Mouse (Mus musculus) intestine, embryonic 15.5 days (tissue): ENCODE measurements at regions not wholly inside any gene's neighbourhood (a gene's known extent, or its start where the extent isn't known, plus 50 kb on each side); places are given as distances from the start of the nearest gene placed in this dataset.

Experiments
- ATAC-seq: fragments of 200-750 bp; cut with Nextera tagmentation; 2 replicates; pipeline ENCODE4 v1.8.0; 2017; ENCODE audit warnings: moderate TSS enrichment, moderate library complexity
- H3K27ac ChIP-seq: fragments of 300-500 bp; sonication (generic); 2 replicates; pipeline ENCODE4 v1.5.1; 2015; ENCODE audit warnings: mild to moderate bottlenecking, inconsistent platforms
- H3K27me3 ChIP-seq: fragments of 300-500 bp; sonication (generic); replicated peaks from 2 replicates; pipeline ENCODE4 v1.6.1; 2015; ENCODE audit warnings: inconsistent platforms
- H3K36me3 ChIP-seq: fragments of 300-500 bp; sonication (generic); 2 replicates; pipeline ENCODE4 v1.6.1; 2015; ENCODE audit warnings: inconsistent platforms
- H3K4me1 ChIP-seq: fragments of 300-500 bp; sonication (generic); replicated peaks from 2 replicates; pipeline ENCODE4 v1.6.1; 2015; ENCODE audit warnings: inconsistent platforms
- H3K4me2 ChIP-seq: fragments of 300-500 bp; sonication (generic); replicated peaks from 2 replicates; pipeline ENCODE4 v1.6.1; 2015; ENCODE audit warnings: mild to moderate bottlenecking, inconsistent platforms
- H3K4me3 ChIP-seq: fragments of 300-500 bp; sonication (generic); replicated peaks from 2 replicates; pipeline ENCODE4 v1.5.1; 2015; ENCODE audit warnings: inconsistent platforms
- H3K9ac ChIP-seq: fragments of 300-500 bp; sonication (generic); 2 replicates; pipeline ENCODE4 v1.6.1; 2015; ENCODE audit warnings: inconsistent platforms
- H3K9me3 ChIP-seq: fragments of 300-500 bp; sonication (generic); 2 replicates; pipeline ENCODE4 v1.6.1; 2016; ENCODE audit warnings: inconsistent platforms
- WGBS: fragments of 180-500 bp; shearing (Covaris S2); methylation state at CpG from one replicate; pipeline ENCODE4 v1.1.7; 2015; 5-methylcytosine and 5-hydroxymethylcytosine counted together

DNA sequence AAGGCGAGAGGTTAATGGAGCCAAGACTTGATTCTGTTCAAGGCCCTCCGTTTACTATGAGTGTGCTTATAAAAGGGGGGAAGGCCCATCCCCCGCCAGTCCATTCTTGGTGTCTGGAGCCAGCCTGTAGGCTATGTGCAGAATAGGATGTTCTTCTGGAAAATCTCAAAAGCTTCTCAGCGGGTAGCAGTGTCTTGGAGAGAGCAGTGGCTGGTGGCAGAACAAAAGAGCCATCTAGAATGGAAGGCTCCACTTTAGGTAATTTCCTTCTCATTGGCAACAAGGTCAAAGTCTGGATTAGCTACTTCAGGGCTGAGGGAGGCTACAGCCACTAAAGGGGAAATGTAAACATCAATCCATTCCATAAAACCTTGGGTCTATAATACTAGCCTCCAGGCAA, 1150.8 kb upstream of the Ptprd start:
- Histone ChIP-seq H3K4me2 (no peak overlapping the region), H3K4me1 (no peaks in the 10 kb centered on the region), H3K9me3 (no peaks in the 10 kb centered on the region), H3K9ac (no peak overlapping the region), H3K36me3 (no peaks in the 10 kb centered on the region), H3K4me3 (no peak overlapping the region), H3K27ac (no peak overlapping the region), H3K27me3 (no peaks in the 10 kb centered on the region)
- ATAC-seq = no peak
- 70% methylated on average over 4 of the region's 4 CpGs for WGBS

DNA sequence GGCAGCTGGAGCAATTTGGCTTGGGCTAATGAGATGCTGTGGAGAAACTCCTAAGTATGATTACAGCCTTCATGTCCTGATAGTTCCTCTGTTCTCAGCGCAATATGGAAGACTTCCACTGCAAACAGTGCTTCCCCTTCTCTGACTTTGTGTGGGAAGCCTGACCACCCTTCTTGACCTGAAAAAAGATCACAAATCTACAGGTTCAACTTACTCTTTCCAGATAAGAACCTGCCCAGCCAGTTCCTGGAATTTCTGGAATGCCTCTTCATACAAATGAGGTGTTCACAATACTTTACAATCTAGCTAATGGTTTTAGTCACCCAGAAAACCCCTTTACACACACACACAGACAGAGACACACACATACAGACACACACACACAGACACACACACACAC, 1146.0 kb upstream of the Ptprd start:
- Histone ChIP-seq H3K4me1 (no peaks in the 10 kb centered on the region), H3K36me3 (no peaks in the 10 kb centered on the region), H3K9ac (no peak overlapping the region), H3K27me3 (no peaks in the 10 kb centered on the region), H3K27ac (no peak overlapping the region), H3K9me3 (no peaks in the 10 kb centered on the region), H3K4me3 (no peak overlapping the region), H3K4me2 (no peak overlapping the region)
- 52% methylated on average over 1 of the region's 1 CpGs for WGBS
- no peak; the same call in 1 of the 2 replicates for ATAC-seq

DNA sequence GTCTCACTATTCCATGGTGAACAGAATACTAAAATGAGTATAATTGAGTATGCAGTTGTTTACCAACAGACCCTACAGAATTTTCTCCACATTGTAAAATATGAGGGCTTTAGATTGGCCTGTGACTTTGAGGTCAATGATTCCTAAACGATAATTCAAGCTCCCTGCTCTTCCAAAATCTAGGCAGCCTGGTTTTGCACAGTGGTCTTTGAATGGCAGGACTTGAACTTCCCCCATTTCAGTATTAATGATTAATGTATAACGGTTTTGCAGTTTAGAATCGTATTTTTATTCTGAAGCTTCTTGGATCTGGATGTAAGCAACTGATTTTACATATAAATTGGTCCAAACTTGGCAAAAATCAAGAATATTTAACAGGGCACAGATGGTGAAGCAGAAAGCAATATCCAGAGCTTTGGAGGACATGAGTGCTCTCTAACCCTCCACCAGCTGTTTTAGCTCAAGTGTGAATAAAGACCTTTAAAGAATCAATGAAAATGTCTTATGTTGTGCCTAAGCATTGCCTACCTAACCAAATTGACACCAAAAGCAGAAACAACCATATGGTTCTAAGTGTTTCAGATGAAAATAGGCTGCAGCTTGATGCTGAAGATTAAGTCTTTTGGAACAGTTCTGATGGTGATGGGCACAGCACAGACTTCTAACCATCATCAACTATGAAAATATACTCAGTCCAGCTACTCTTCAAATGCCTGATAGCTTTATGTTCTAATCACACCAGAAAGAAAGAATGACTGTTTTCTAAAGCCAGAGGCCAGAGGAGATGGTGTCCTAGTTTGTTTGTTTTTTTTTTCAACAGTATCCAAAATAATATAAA, 1098.3 kb upstream of the Ptprd start:
- no peaks in the 10 kb centered on the region for H3K4me1 ChIP-seq
- no peak overlapping the region for H3K4me3 ChIP-seq
- ATAC-seq = no peak
- H3K4me2 ChIP-seq = no peak overlapping the region
- H3K9me3 ChIP-seq = no peaks in the 10 kb centered on the region
- no peaks in the 10 kb centered on the region for H3K36me3 ChIP-seq
- H3K27me3 ChIP-seq = no peaks in the 10 kb centered on the region
- WGBS = 71% methylated on average over 3 of the region's 3 CpGs
- H3K9ac ChIP-seq = no peak overlapping the region
- no peak overlapping the region for H3K27ac ChIP-seq

DNA sequence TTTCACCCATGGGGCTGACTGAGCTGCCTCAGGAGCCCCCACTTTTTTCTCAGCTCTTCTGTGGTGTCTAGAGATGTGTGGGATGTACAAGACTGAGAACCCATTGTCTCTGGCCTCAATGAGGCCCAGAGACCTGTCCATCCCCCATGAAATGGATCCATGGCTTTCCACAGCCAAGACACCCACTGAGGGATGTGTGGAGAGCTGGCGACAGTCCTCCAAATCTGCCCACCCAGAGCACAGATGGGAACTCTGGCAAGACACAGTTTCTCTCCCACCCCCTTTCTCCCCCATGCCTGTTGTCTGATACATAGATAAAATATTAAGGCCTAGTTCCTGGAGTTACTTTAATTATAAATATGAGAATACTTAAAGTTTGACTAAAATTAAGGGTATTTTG, 1079.3 kb upstream of the Ptprd start:
- no peak overlapping the region for H3K4me3 ChIP-seq
- no peak overlapping the region for H3K9ac ChIP-seq
- H3K27ac ChIP-seq = no peak overlapping the region
- no peaks in the 10 kb centered on the region for H3K27me3 ChIP-seq
- H3K4me2 ChIP-seq = no peak overlapping the region
- no peaks in the 10 kb centered on the region for H3K9me3 ChIP-seq
- no peak for ATAC-seq
- H3K4me1 ChIP-seq = no peaks in the 10 kb centered on the region
- no peaks in the 10 kb centered on the region for H3K36me3 ChIP-seq
- WGBS = 84% methylated on average over 1 of the region's 1 CpGs

DNA sequence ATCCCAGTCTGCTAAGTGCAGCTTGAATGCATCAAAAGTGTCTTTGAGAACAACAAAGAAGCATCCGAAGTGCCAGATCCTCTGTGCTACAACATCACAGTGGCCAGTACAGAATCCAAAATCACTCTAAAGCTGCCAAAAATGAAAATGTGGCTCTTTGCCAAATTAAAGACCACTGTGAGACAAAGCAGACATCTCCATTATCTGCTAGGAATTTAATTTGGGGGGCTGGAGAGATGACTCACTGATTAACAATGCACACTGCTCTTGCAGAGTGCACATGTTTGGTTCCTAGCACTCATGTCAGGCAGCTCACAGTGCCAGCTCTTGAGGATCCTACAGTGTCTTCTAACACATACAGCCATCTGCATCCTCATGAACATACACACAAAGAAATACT, 1053.3 kb upstream of the Ptprd start:
- ATAC-seq = peak; percentile 63; the same call in 1 of the 2 replicates
- Histone ChIP-seq H3K27ac (no peak overlapping the region), H3K9ac (no peak overlapping the region), H3K4me3 (no peak overlapping the region), H3K4me2 (no peak overlapping the region), H3K27me3 (no peaks in the 10 kb centered on the region), H3K4me1 (no peaks in the 10 kb centered on the region), H3K36me3 (no peaks in the 10 kb centered on the region), H3K9me3 (no peaks in the 10 kb centered on the region)
- WGBS = 45% methylated on average over 1 of the region's 1 CpGs

DNA sequence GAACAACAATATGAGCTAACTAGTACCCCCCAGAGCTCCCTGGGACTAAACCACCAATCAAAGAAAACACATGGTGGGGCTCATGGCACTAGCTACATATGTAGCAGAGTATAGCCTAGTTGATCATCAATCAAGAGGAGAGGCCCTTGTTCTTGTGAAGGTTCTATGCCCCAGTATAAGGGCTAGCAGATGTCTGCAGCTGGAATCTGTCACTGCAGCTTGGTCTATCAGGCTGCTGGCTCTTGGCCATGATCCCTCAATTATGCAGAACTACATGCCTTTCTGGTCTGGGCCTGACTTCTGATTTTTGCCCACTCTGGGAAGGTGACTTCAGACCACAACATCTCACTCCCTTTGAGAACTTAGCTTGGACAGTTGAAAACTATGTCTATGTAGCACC, 1031.4 kb upstream of the Ptprd start:
- no peaks in the 10 kb centered on the region for H3K27me3 ChIP-seq
- ATAC-seq = peak; percentile 45; the same call in 1 of the 2 replicates
- no peaks in the 10 kb centered on the region; the same call in 1 of the 2 replicates for H3K4me1 ChIP-seq
- no peaks in the 10 kb centered on the region for H3K9me3 ChIP-seq
- no peak overlapping the region for H3K27ac ChIP-seq
- no peak overlapping the region for H3K4me3 ChIP-seq
- H3K36me3 ChIP-seq = no peaks in the 10 kb centered on the region
- no peak overlapping the region for H3K9ac ChIP-seq
- H3K4me2 ChIP-seq = no peak overlapping the region

DNA sequence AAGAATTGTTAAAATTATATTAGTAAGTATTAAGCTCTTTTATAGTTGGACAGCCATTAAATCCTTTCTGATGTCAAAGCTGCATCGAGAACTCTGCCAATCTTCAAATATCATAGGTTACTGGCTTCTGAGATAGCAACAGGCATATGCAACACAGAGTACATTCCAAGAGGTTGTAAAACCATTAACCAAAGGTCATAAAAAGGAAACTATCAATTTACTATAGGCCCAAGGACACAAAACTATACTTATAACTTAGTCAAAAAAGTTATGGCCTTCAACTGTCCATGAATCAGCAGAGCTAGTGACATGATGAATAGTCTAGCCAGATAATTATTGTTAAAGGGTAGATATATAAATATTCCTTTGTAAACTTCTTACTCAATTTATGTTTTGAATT, 1029.9 kb upstream of the Ptprd start:
- no peaks in the 10 kb centered on the region for H3K27me3 ChIP-seq
- H3K4me2 ChIP-seq = no peak overlapping the region
- H3K4me1 ChIP-seq = no peaks in the 10 kb centered on the region; the same call in 1 of the 2 replicates
- WGBS = 70% methylated on average over 1 of the region's 1 CpGs
- no peak overlapping the region for H3K4me3 ChIP-seq
- H3K9ac ChIP-seq = no peak overlapping the region
- H3K9me3 ChIP-seq = no peaks in the 10 kb centered on the region
- ATAC-seq = peak; percentile 90
- H3K36me3 ChIP-seq = no peaks in the 10 kb centered on the region
- H3K27ac ChIP-seq = no peak overlapping the region

DNA sequence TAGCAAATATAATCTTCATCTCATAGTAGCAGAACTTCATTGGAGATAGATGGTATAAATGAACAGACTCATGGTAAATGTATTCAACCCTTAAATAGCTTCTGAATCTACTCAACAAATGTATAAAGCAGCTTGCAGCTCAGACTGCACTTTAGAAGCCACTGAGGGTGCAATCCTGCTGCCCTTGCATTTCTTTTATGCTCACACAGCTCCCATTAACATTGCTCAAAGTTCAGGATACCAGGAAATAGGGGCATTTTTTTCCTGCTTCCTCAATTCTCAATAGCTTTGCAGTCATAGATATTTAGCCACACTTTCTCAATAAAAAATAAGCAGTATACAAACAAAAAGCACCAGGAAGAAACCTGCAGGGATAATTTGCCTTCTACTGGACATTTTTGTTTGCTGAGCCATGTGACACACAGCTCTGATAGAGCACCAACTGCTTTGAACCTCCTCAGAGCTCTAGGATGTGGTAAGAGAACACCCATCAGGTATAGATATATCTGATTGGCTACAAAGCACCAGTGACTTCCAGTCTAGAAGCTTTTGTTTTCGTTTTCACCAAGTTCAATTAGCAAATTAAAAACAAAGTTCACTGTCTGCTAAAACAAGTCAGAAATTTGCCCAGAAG, 1012.5 kb upstream of the Ptprd start:
- no peaks in the 10 kb centered on the region for H3K9me3 ChIP-seq
- H3K36me3 ChIP-seq = no peaks in the 10 kb centered on the region
- no peak overlapping the region for H3K4me2 ChIP-seq
- 48% methylated on average over 1 of the region's 1 CpGs for WGBS
- no peaks in the 10 kb centered on the region for H3K4me1 ChIP-seq
- peak; percentile 86 for ATAC-seq
- H3K9ac ChIP-seq = no peak overlapping the region
- no peaks in the 10 kb centered on the region for H3K27me3 ChIP-seq
- no peak overlapping the region for H3K4me3 ChIP-seq
- no peak overlapping the region for H3K27ac ChIP-seq
